Mouse (Mus musculus) spleen, adult 18-20 months (tissue): ENCODE data around the gene Zfp853.

ENCODE experiments used
- DNase-seq, 2 experiments: peaks; one replicate each; pipeline ENCODE4 v3.0.0; 2022; ENCODE audit warnings: mixed read lengths in 2 of 2

Zfp853 gene

GRCm38 (mm10) chr5:143289299-143289698 is 4.1 kb downstream of the Zfp853 start:
- no peak for DNase-seq

GRCm38 (mm10) chr5:143288378-143288911 is 5.0 kb downstream of the Zfp853 start:
- no peak for DNase-seq

- DNase-seq, result no peak
Measured at GRCm38 (mm10) chr5:143287774-143288328, 5.6 kb downstream of the Zfp853 start.

GRCm38 (mm10) chr5:143284762-143285161 is 8.7 kb downstream of the Zfp853 start:
- no peak for DNase-seq

GRCm38 (mm10) chr5:143279247-143279646 is 14.2 kb downstream of the Zfp853 start:
- DNase-seq, result no peak

GRCm38 (mm10) chr5:143275761-143276160 is 17.7 kb downstream of the Zfp853 start:
- no peak for DNase-seq

GRCm38 (mm10) chr5:143272540-143273330 is 20.7 kb downstream of the Zfp853 start:
- DNase-seq, result no peak

GRCm38 (mm10) chr5:143272108-143272507 is 21.3 kb downstream of the Zfp853 start:
- DNase-seq, result no peak

- no peak for DNase-seq
Measured at GRCm38 (mm10) chr5:143271642-143272041, 21.8 kb downstream of the Zfp853 start.

GRCm38 (mm10) chr5:143270151-143270519 is 23.3 kb downstream of the Zfp853 start:
- DNase-seq, result no peak

GRCm38 (mm10) chr5:143269363-143270150 is 23.9 kb downstream of the Zfp853 start, which contains the start of gene Zfp316:
Zfp316 (minus strand) TSS chr5:143270022.
- DNase-seq, result peak; percentile 42 to 71

GRCm38 (mm10) chr5:143268985-143269362 is 24.4 kb downstream of the Zfp853 start:
- no peak for DNase-seq

- no peak for DNase-seq
Measured at GRCm38 (mm10) chr5:143266794-143267193, 26.6 kb downstream of the Zfp853 start.

- DNase-seq, result no peak
Measured at GRCm38 (mm10) chr5:143265409-143265808, 28.0 kb downstream of the Zfp853 start.

GRCm38 (mm10) chr5:143264689-143265088 is 28.7 kb downstream of the Zfp853 start:
- DNase-seq, result no peak

- no peak for DNase-seq
Measured at GRCm38 (mm10) chr5:143261636-143262035, 31.8 kb downstream of the Zfp853 start.

- no peak for DNase-seq
Measured at GRCm38 (mm10) chr5:143255802-143256201, 37.6 kb downstream of the Zfp853 start.

- DNase-seq, result no peak
Measured at GRCm38 (mm10) chr5:143255131-143255519, 38.3 kb downstream of the Zfp853 start.

GRCm38 (mm10) chr5:143254487-143255130 is 38.8 kb downstream of the Zfp853 start:
- no peak for DNase-seq

- DNase-seq, result no peak
Measured at GRCm38 (mm10) chr5:143253881-143254486, 39.4 kb downstream of the Zfp853 start.

- no peak for DNase-seq
Measured at GRCm38 (mm10) chr5:143253186-143253880, 40.1 kb downstream of the Zfp853 start.

GRCm38 (mm10) chr5:143252791-143253185 is 40.6 kb downstream of the Zfp853 start:
- no peak for DNase-seq
